Mouse (Mus musculus) liver, embryonic 14.5 days (tissue): Measurements from ENCODE around the gene Them4. TPM values are rescaled to one million over a fixed set of nuclear protein-coding genes. Genes with fewer than 3 reads are reported as not detected.

Source experiments
- ATAC-seq: fragments of 200-750 bp; cut with Nextera tagmentation; 2 replicates; pipeline ENCODE4 v1.8.0; 2017; ENCODE audit warnings: moderate number of reproducible peaks, mild to moderate bottlenecking, moderate library complexity; ENCODE audit not compliant: insufficient read depth
- DNase-seq, 3 experiments: peaks; one replicate each; pipeline ENCODE4 v3.0.0-alpha.2; 2012 to 2013; ENCODE audit warnings: low read depth in 3 of 3, low spot score in 3 of 3
- H3K27ac ChIP-seq: fragments of 300-500 bp; sonication (generic); 2 replicates; pipeline ENCODE4 v1.5.1; 2014; ENCODE audit warnings: moderate library complexity, mild to moderate bottlenecking, control low read depth, inconsistent platforms
- H3K27me3 ChIP-seq: fragments of 300-500 bp; sonication (generic); 2 replicates; pipeline ENCODE4 v1.6.1; 2014; ENCODE audit warnings: mild to moderate bottlenecking, low read length, moderate library complexity; ENCODE audit not compliant: control insufficient read depth, insufficient read depth
- H3K36me3 ChIP-seq: fragments of 300-500 bp; sonication (generic); replicated peaks from 2 replicates; pipeline ENCODE4 v1.6.1; 2014; ENCODE audit warnings: low read depth; ENCODE audit not compliant: control insufficient read depth, insufficient read depth
- H3K4me1 ChIP-seq, 2 experiments: fragments of 200-500 bp in 1 of 2; fragments of 300-500 bp in 1 of 2; sonication (generic) in 1 of 2; replicated peaks; 2 replicates each; pipeline ENCODE4 v1.6.1; 2012 to 2014; ENCODE audit warnings: antibody characterized with exemption in 1 of 2, inconsistent platforms in 1 of 2, low read length in 1 of 2; ENCODE audit not compliant: control insufficient read depth in 2 of 2, insufficient read depth in 2 of 2
- H3K4me2 ChIP-seq: fragments of 300-500 bp; sonication (generic); 2 replicates; pipeline ENCODE4 v1.6.1; 2014; ENCODE audit warnings: low read depth, mild to moderate bottlenecking, control low read depth, moderate library complexity
- H3K4me3 ChIP-seq, 2 experiments: fragments of 200-500 bp in 1 of 2; fragments of 300-500 bp in 1 of 2; sonication (generic) in 1 of 2; 2 replicates each; pipeline ENCODE4 v1.5.1; 2012 to 2014; ENCODE audit warnings: low read depth in 2 of 2, low read length in 2 of 2, mild to moderate bottlenecking in 2 of 2, control low read depth in 1 of 2, inconsistent platforms in 1 of 2, moderate library complexity in 1 of 2; ENCODE audit not compliant: insufficient read depth in 1 of 2
- H3K9ac ChIP-seq: fragments of 300-500 bp; sonication (generic); replicated peaks from 2 replicates; pipeline ENCODE4 v1.6.1; 2014; ENCODE audit warnings: mild to moderate bottlenecking, control low read depth, moderate library complexity
- H3K9me3 ChIP-seq: fragments of 300-500 bp; sonication (generic); 2 replicates; pipeline ENCODE4 v1.6.1; 2016; ENCODE audit warnings: low read length, mixed read lengths; ENCODE audit not compliant: control insufficient read depth
- CTCF ChIP-seq: IDR thresholded peaks from 2 replicates; pipeline ENCODE4 v1.5.1; 2016; ENCODE audit warnings: antibody characterized with exemption, low read depth, control low read depth
- EP300 ChIP-seq: IDR thresholded peaks from 2 replicates; pipeline ENCODE4 v1.6.1; 2016; ENCODE audit warnings: antibody characterized with exemption, low read depth
- WGBS: fragments of 180-500 bp; shearing (Covaris S2); extraction: QIAGEN DNeasy Blood & Tissue Kit; methylation state at CpG from one replicate; pipeline ENCODE4 v1.1.7; 2014; ENCODE audit not compliant: insufficient replicate concordance; 5-methylcytosine and 5-hydroxymethylcytosine counted together
- polyA plus RNA-seq, 2 experiments: library from polyadenylated mRNA; depleted of rRNA in 1 of 2; stranded (reverse) in 1 of 2; unstranded in 1 of 2; fragments of >200 nt; fragmentation: Nextera tagmentation in 1 of 2; extraction: Ambion mirVana in 1 of 2; gene quantifications; 2 replicates each; pipeline versions ENCODE4 v1.2.1 to v1.2.3; 2012 to 2014

Them4 gene
- polyA plus RNA-seq, 2 experiments, result 1.2 to 2.7 TPM

- Histone ChIP-seq H3K4me1 (peaks cover 3 to 9% of the 10 kb centered on the region in 2 experiments; a peak in 1 of 4 replicates), H3K9me3 (no peaks in the 10 kb centered on the region), H3K27ac (no peak overlapping the region), H3K4me3 (no peak overlapping the region), H3K36me3 (no peaks in the 10 kb centered on the region), H3K4me2 (no peak overlapping the region), H3K9ac (no peak overlapping the region), H3K27me3 (no peaks in the 10 kb centered on the region)
- DNase-seq (no peak), ATAC-seq (no peak)
- no peak for TF ChIP-seq CTCF
- TF ChIP-seq EP300, result no peak
Observed at GRCm38 (mm10) chr3:94306975-94307374, 2.9 kb upstream of the Them4 start.

GRCm38 (mm10) chr3:94310491-94310890 is 602 bp downstream of the Them4 start:
- H3K36me3 ChIP-seq, result no peaks in the 10 kb centered on the region
- TF ChIP-seq EP300 (no peak), CTCF (no peak)
- peaks cover 3 to 9% of the 10 kb centered on the region in 2 experiments; a peak in 1 of 4 replicates for H3K4me1 ChIP-seq
- H3K27me3 ChIP-seq, result no peaks in the 10 kb centered on the region
- no peaks in the 10 kb centered on the region for H3K9me3 ChIP-seq
- H3K4me3 ChIP-seq, result peak overlapping the region; percentile 67 to 88
- H3K27ac ChIP-seq, result 0 out of 2 replicates have a peak overlapping the region, but pooled peaks have one; percentile 23
- WGBS, result 37% methylated on average over 7 of the region's 7 CpGs
- peak overlapping the region; percentile 55 for H3K9ac ChIP-seq
- DNase-seq (no peak), ATAC-seq (no peak)
- H3K4me2 ChIP-seq, result peak overlapping the region; percentile 77

DNA sequence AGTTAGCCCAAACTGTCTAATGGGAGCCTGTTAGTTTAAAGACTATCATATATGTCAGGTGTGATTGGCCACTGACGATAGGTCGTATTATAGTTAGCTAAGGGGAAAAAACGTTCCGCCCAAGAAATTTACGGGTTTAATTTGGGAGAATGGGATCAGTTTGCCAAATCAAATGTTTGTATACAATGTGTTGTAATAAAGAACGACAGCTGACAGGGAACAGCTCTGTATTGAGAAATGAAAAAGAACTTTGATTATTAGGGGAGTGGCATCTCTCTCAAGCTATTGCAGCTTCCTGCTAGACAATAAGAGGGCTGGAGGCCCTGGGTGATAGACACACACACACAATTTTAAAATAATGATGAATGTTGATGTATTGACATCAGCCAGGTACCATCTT is 1.0 kb downstream of the Them4 start:
- H3K4me2 ChIP-seq, result peak overlapping the region; percentile 77
- H3K27ac ChIP-seq, result no peak overlapping the region
- WGBS, result 68% methylated on average over 6 of the region's 6 CpGs
- no peak overlapping the region for H3K9ac ChIP-seq
- no peaks in the 10 kb centered on the region for H3K27me3 ChIP-seq
- H3K36me3 ChIP-seq, result no peaks in the 10 kb centered on the region
- no peak for ATAC-seq
- no peak for DNase-seq
- H3K4me3 ChIP-seq, result peak overlapping the region; percentile 67 to 88; a peak in 2 of 4 replicates
- H3K4me1 ChIP-seq, result peaks cover 3 to 9% of the 10 kb centered on the region in 2 experiments; a peak in 1 of 4 replicates
- no peaks in the 10 kb centered on the region for H3K9me3 ChIP-seq
- TF ChIP-seq EP300 (no peak), CTCF (no peak)

- H3K4me3 ChIP-seq, result no peak overlapping the region
- ATAC-seq, result no peak
- peaks cover 3 to 9% of the 10 kb centered on the region in 2 experiments; a peak in 1 of 4 replicates for H3K4me1 ChIP-seq
- H3K27me3 ChIP-seq, result no peaks in the 10 kb centered on the region
- no peaks in the 10 kb centered on the region for H3K36me3 ChIP-seq
- DNase-seq, result no peak
- H3K9me3 ChIP-seq, result no peaks in the 10 kb centered on the region
- no peak overlapping the region for H3K27ac ChIP-seq
- 72% methylated on average over 4 of the region's 4 CpGs for WGBS
- no peak overlapping the region for H3K9ac ChIP-seq
- H3K4me2 ChIP-seq, result no peak overlapping the region; the same call in 1 of the 2 replicates
- no peak for TF ChIP-seq CTCF
- no peak for TF ChIP-seq EP300
Observed at GRCm38 (mm10) chr3:94311376-94311775, 1.5 kb downstream of the Them4 start.

DNA sequence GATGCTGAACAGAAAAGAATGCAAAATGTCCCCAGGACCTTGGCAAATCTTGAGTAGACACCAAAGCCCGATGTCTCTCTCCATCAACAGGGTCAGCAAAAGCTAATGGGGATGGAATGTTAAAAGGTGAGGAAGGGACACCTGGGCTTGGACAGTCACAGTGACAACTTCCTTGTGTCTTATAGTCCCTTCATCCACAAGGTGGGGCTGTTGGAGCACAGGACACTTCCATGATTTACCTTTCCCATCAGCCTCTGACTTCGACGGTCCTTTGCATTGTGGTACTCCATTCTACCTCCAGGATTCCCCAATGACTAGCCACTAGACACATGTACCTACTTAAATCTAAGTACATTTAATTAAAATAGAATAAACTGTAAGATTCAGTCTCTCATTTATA is 18.8 kb downstream of the Them4 start:
- Histone ChIP-seq H3K27ac (no peak overlapping the region), H3K27me3 (no peaks in the 10 kb centered on the region), H3K4me2 (no peak overlapping the region), H3K9me3 (no peaks in the 10 kb centered on the region), H3K4me3 (no peak overlapping the region), H3K4me1 (no peaks in the 10 kb centered on the region), H3K9ac (no peak overlapping the region), H3K36me3 (no peaks in the 10 kb centered on the region)
- no peak for DNase-seq
- TF ChIP-seq EP300 (no peak), CTCF (peak; percentile 36)
- no peak for ATAC-seq
- WGBS, result 63% methylated on average over 3 of the region's 3 CpGs
